29 mouse cellular contexts compared by ENCODE assay signal in genomic region chr2:107084256-107084655, GRCm38 (mm10). TPM values are rescaled to one million over a fixed set of nuclear protein-coding genes. Genes with fewer than 3 reads are reported as not detected.
"Had no signal": no experiment of that assay in that cellular context is flagged by ENCODE, and none has a peak within 500 bp of the region (broad histone marks: within the 10 kb centered on the region; RNA-seq: fewer than 3 reads in every experiment).

No protein-coding gene starts in this region.

- H3K27ac ChIP-seq: kidney, embryonic 15.5 days; limb, embryonic 10.5 days; limb, embryonic 13.5 days; liver, embryonic 13.5 days had no signal

- H3K4me2 ChIP-seq: kidney, embryonic 15.5 days; limb, embryonic 13.5 days; liver, embryonic 13.5 days; midbrain, embryonic 12.5 days had no signal

- DNase-seq: kidney, adult 8-10 months; kidney, postnatal 10 days; kidney, postnatal 36 days; liver; liver, embryonic 13.5 days; lung, adult 2 months; lung, postnatal 14 days; lung, postnatal 4 days; right cerebral cortex, postnatal 25 days; spleen, adult 18-20 months; thymus, adult 18-20 months; thymus, postnatal 14 days; thymus, postnatal 4 days had no signal

- H3K4me3 ChIP-seq: kidney, embryonic 15.5 days; limb, embryonic 10.5 days; limb, embryonic 13.5 days; liver, embryonic 13.5 days; midbrain, embryonic 12.5 days had no signal

- H3K36me3 ChIP-seq: kidney, embryonic 15.5 days; limb, embryonic 10.5 days; limb, embryonic 13.5 days; liver, embryonic 13.5 days; midbrain, embryonic 12.5 days had no signal

- H3K4me1 ChIP-seq: kidney, embryonic 15.5 days; limb, embryonic 10.5 days; liver, embryonic 13.5 days had no signal

- H3K9ac ChIP-seq: kidney, embryonic 15.5 days; limb, embryonic 13.5 days; liver, embryonic 13.5 days; midbrain, embryonic 12.5 days had no signal

- H3K27me3 ChIP-seq: kidney, embryonic 15.5 days; limb, embryonic 13.5 days; liver, embryonic 13.5 days; midbrain, embryonic 12.5 days had no signal

- H3K9me3 ChIP-seq: kidney, embryonic 15.5 days; limb, embryonic 10.5 days; limb, embryonic 13.5 days; liver, embryonic 13.5 days; midbrain, embryonic 12.5 days had no signal

RNA-seq across cellular contexts. Expression of gene Fshb, which starts 24.8 kb away (rescaled TPM):
- total RNA-seq: layer of hippocampus, postnatal 25 days; left cerebral cortex, adult 18-20 months; left cerebral cortex, postnatal 25 days; megakaryocyte progenitor cell, adult 5-6 weeks; megakaryocyte-erythroid progenitor cell, adult 5-6 weeks; midbrain, postnatal 0 days; neutrophil, adult 5-6 weeks had no signal
- polyA plus RNA-seq: kidney, embryonic 15.5 days; limb, embryonic 10.5 days; limb, embryonic 13.5 days; liver, embryonic 13.5 days; liver, embryonic 16.5 days; lung, adult 2 months; lung, embryonic 16.5 days; midbrain, embryonic 12.5 days; midbrain, postnatal 0 days; neural tube, embryonic 11.5 days; stomach, embryonic 16.5 days; testis, adult 2 months had no signal
